Mouse (Mus musculus) kidney, adult 2 months (tissue): ENCODE data around the gene Usf2.

Experiments
- CTCF ChIP-seq: fragments of 200-500 bp; conservative IDR thresholded peaks from 2 replicates; pipeline ENCODE4 v1.5.1; 2011; ENCODE audit warnings: low read depth, mild to moderate bottlenecking, control low read depth, low read length, moderate library complexity, mixed read lengths; ENCODE audit not compliant: insufficient read depth, insufficient read length
- POLR2A ChIP-seq: fragments of 200-500 bp; IDR thresholded peaks from one replicate; pipeline ENCODE4 v1.6.1; 2011; ENCODE audit warnings: low read depth, low read length, control low read depth

DNA sequence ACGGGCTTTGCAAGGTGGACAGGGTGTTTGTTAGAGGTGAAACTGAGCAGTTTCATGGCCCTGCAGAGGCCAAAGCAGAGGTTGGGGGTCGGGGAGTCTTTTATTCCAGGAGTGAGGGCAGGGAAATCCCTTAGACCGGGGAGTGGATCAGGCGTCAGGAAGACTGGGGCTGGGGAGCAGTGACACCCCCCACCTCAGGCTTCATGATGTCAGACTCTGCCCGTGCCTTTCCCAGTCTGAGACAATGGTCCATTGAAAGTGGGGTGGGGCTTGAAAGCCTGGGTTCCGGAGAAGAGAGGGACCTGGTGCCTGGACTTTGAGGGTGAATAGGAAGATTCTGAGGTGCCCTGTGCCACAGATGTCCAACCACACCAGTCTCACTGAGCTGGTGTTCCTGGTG, 39.9 kb downstream of the Usf2 start:
- no peak for TF ChIP-seq CTCF
- TF ChIP-seq POLR2A = no peak
